Mouse (Mus musculus): ENCODE measurements around the gene Kxd1. TPM values are rescaled to one million over a fixed set of nuclear protein-coding genes. Genes with fewer than 3 reads are reported as not detected.

Gene Kxd1
- polyA plus RNA-seq (2014; fragmentation: Nextera tagmentation; extraction: Ambion mirVana): 50.7 and 52.6 TPM in 2 replicates

DNA sequence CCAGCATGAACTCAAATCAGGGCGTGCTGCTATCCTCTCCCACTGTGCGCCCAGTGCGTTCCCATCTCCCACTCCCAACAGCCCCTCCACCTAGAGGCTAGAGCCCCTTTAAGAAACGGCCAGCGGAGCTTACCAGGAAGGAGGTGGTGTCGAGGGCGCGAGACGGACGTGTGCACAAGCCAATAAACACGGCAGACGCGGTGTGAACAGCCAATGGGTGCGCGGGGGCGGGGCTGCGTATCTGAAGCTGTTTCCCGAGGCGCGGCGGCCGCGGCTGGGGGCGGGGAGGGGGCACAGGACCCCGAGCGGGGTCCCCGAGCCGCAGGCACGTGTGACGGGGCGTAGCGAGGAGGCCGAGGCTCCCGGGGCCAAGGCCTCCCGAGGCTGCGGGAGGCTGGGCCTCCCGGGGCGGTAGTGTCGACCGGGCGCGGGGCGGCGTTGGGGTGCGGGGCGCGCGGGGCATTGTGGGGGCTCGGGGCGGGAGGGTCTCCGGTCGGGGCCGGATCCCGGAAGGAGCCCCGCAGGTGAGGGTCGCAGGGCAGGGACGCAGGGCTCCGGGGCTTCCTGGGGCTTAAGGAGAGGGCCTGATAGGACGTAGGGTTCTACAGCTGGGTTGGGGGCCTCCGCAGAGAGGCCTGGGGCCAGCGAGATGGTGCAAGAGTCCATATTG, at the start of gene Kxd1, which contains the start of gene Fkbp8:
TSS of gene Kxd1 (minus strand) at position 445 of the 670 bp plus-strand sequence.
TSS of gene Fkbp8 (plus strand) at position 213 of the 670 bp plus-strand sequence.
- peak within 1 kb of the TSS; percentile 92 for H3K27ac ChIP-seq (replicated peaks; ENCODE audit: low read depth, low read length)

DNA sequence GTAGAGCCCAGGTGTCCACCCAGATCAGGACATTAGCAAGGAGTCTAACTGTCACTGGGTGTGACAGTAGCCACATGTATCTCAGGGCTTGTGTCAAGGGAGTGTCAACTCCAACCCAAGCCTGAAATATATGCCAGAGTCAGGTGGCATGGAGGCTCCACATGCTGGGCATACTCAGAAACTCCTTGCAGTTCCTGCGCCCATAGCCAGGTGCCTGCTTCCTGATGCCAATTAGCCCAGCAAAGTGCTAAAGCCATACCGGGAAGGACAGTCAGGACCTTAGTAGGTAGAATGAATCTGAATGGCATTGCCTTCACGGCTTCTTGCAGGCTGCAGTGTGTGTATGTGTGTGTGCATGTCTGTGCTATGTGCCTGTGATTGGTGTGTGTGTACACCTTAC, 49.5 kb upstream of the Kxd1 start:
- Histone ChIP-seq H3K4me3 (replicated peaks; ENCODE audit: low read depth, low read length) (no peak overlapping the region), H3K27ac (replicated peaks; ENCODE audit: low read depth, low read length) (no peak overlapping the region), H3K27me3 (ENCODE audit: control insufficient read depth, insufficient read depth, low read length) (no peaks in the 10 kb centered on the region), H3K9ac (replicated peaks; ENCODE audit: low read length) (no peak overlapping the region), H3K36me3 (ENCODE audit: control insufficient read depth, insufficient read depth, low read length) (peaks cover 48% of the 10 kb centered on the region), H3K4me2 (ENCODE audit: low read length) (no peak overlapping the region), H3K9me3 (ENCODE audit: control insufficient read depth, low read length) (no peaks in the 10 kb centered on the region), H3K4me1 (ENCODE audit: control insufficient read depth, insufficient read depth, low read length) (no peaks in the 10 kb centered on the region)
- ATAC-seq (ENCODE audit: low FRiP score, low TSS enrichment): no peak
- 96% methylated on average over 3 of the region's 3 CpGs for WGBS
- no peak for DNase-seq

More for the DNA sequence above, at the start of gene Kxd1, which contains the start of gene Fkbp8:
- H3K4me2 ChIP-seq (ENCODE audit: low read length): peak within 1 kb of the TSS; percentile 84
- WGBS: under 1% methylated on average over 61 of the region's 61 CpGs
- H3K4me1 ChIP-seq (ENCODE audit: control insufficient read depth, insufficient read depth, low read length): peaks cover 21% of the 10 kb centered on the region
- ATAC-seq (ENCODE audit: low FRiP score, low TSS enrichment): peak; percentile 94
- H3K4me3 ChIP-seq (replicated peaks; ENCODE audit: low read depth, low read length): peak within 1 kb of the TSS; percentile 85
- peak; percentile 98 for DNase-seq
- no peaks in the 10 kb centered on the region for H3K27me3 ChIP-seq (ENCODE audit: control insufficient read depth, insufficient read depth, low read length)
- H3K9me3 ChIP-seq (ENCODE audit: control insufficient read depth, low read length): no peaks in the 10 kb centered on the region
- peaks cover 27% of the 10 kb centered on the region for H3K36me3 ChIP-seq (ENCODE audit: control insufficient read depth, insufficient read depth, low read length)
- peak within 1 kb of the TSS; percentile 92 for H3K9ac ChIP-seq (replicated peaks; ENCODE audit: low read length)

DNA sequence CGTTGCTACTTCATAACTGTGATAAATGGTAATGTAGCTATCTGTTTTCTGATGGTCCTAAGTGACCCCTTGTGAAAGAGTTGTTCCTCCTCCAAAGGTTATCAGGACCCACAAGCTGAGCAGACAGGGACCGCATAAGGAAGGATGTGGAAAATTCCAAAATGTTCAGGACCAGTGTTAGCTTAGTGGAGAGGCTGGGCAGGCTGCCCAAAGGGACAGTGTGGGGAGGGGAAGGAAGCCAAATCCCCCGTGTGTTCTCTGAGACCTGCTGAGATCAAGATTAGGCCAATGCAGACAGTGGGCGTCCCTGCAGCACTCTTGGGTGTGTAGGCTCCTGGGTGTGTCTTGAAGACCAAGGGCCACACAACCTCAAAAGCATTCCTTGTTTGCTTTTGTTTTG, 47.2 kb upstream of the Kxd1 start:
- Histone ChIP-seq H3K4me2 (ENCODE audit: low read length) (no peak overlapping the region), H3K4me1 (ENCODE audit: control insufficient read depth, insufficient read depth, low read length) (no peaks in the 10 kb centered on the region)
- no peak for ATAC-seq (ENCODE audit: low FRiP score, low TSS enrichment)

DNA sequence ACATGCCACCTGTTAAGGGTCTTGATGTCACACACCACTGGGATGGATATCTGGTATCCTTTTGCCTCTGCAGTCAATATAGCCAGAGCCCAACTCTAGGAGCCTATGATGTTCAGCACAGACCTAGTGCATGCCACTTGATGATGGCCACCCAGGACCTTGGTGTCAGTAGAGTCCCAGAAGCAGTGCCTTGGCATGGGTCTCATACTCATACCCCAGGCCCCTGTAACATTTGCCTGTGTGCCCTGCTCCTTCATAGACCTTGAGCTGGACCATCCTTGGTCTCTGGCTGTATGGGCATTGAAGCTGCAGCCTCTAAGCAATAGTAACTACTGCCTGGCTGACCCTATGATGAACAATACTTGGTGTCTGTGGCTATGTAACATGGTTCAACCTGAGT, 46.5 kb upstream of the Kxd1 start:
- DNase-seq (no peak), ATAC-seq (ENCODE audit: low FRiP score, low TSS enrichment) (no peak)
- Histone ChIP-seq H3K27me3 (ENCODE audit: control insufficient read depth, insufficient read depth, low read length) (no peaks in the 10 kb centered on the region), H3K4me3 (replicated peaks; ENCODE audit: low read depth, low read length) (no peak overlapping the region), H3K27ac (replicated peaks; ENCODE audit: low read depth, low read length) (no peak overlapping the region), H3K4me1 (ENCODE audit: control insufficient read depth, insufficient read depth, low read length) (no peaks in the 10 kb centered on the region), H3K9me3 (ENCODE audit: control insufficient read depth, low read length) (no peaks in the 10 kb centered on the region), H3K9ac (replicated peaks; ENCODE audit: low read length) (no peak overlapping the region), H3K36me3 (ENCODE audit: control insufficient read depth, insufficient read depth, low read length) (peaks cover 26% of the 10 kb centered on the region), H3K4me2 (ENCODE audit: low read length) (no peak overlapping the region)

More for the DNA sequence above, 47.2 kb upstream of the Kxd1 start:
- DNase-seq: no peak
- peaks cover 25% of the 10 kb centered on the region for H3K36me3 ChIP-seq (ENCODE audit: control insufficient read depth, insufficient read depth, low read length)
- H3K27ac ChIP-seq (replicated peaks; ENCODE audit: low read depth, low read length): no peak overlapping the region
- 82% methylated on average over 4 of the region's 4 CpGs for WGBS
- H3K9me3 ChIP-seq (ENCODE audit: control insufficient read depth, low read length): no peaks in the 10 kb centered on the region
- H3K27me3 ChIP-seq (ENCODE audit: control insufficient read depth, insufficient read depth, low read length): no peaks in the 10 kb centered on the region
- no peak overlapping the region for H3K4me3 ChIP-seq (replicated peaks; ENCODE audit: low read depth, low read length)
- no peak overlapping the region for H3K9ac ChIP-seq (replicated peaks; ENCODE audit: low read length)

DNA sequence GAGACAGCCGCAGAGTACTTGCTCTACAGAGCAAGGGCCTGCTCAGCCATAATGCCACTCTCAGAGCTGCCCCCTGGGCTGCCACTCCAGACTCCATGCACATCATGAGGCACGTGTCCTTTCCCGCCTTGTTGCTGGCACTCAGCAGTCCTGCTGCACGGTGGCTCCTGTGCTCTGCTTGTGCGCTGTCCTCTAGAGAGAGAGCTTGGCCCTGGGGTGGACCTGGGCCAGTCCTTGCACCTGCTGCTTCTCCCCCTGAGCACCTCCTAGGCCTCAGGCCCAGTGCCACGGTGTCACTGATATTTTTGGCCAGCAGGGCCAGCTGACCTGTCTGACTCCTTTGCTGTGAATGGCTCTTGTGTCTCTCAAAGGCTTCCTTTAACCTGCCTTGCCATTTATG, 43.2 kb upstream of the Kxd1 start:
- no peaks in the 10 kb centered on the region for H3K9me3 ChIP-seq (ENCODE audit: control insufficient read depth, low read length)
- 0 out of 2 replicates have a peak, but pooled peaks cover 11% of the 10 kb centered on the region for H3K36me3 ChIP-seq (ENCODE audit: control insufficient read depth, insufficient read depth, low read length)
- no peaks in the 10 kb centered on the region for H3K4me1 ChIP-seq (ENCODE audit: control insufficient read depth, insufficient read depth, low read length)
- no peaks in the 10 kb centered on the region for H3K27me3 ChIP-seq (ENCODE audit: control insufficient read depth, insufficient read depth, low read length)
- H3K4me3 ChIP-seq (replicated peaks; ENCODE audit: low read depth, low read length): no peak overlapping the region
- no peak for DNase-seq
- no peak for ATAC-seq (ENCODE audit: low FRiP score, low TSS enrichment)
- no peak overlapping the region for H3K4me2 ChIP-seq (ENCODE audit: low read length)
- no peak overlapping the region for H3K9ac ChIP-seq (replicated peaks; ENCODE audit: low read length)
- WGBS: 82% methylated on average over 6 of the region's 6 CpGs
- H3K27ac ChIP-seq (replicated peaks; ENCODE audit: low read depth, low read length): no peak overlapping the region

DNA sequence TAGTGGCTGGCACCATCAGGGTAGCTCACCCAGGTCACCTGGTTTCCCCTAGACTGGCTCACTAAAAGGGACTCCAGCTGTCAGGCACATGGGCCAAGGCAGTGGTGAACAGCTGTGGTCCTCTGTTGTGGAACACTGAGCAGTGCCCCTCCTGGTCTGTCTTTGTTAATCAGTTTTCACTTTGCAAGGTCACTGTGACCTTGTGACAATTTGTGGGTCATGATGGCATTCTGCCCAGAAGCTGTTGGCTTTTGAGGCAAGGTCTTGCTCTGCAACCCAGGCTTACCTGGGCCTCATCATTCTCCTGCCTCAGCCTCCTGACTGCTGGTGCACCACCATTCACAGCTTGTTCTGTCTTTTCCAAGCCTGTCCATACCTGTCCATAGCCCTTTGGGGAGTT, 42.6 kb upstream of the Kxd1 start:
- DNase-seq (no peak), ATAC-seq (ENCODE audit: low FRiP score, low TSS enrichment) (no peak)
- no peak overlapping the region for H3K27ac ChIP-seq (replicated peaks; ENCODE audit: low read depth, low read length)
- H3K4me2 ChIP-seq (ENCODE audit: low read length): no peak overlapping the region
- H3K9ac ChIP-seq (replicated peaks; ENCODE audit: low read length): no peak overlapping the region
- H3K9me3 ChIP-seq (ENCODE audit: control insufficient read depth, low read length): no peaks in the 10 kb centered on the region
- no peaks in the 10 kb centered on the region for H3K27me3 ChIP-seq (ENCODE audit: control insufficient read depth, insufficient read depth, low read length)
- no peak overlapping the region for H3K4me3 ChIP-seq (replicated peaks; ENCODE audit: low read depth, low read length)
- H3K4me1 ChIP-seq (ENCODE audit: control insufficient read depth, insufficient read depth, low read length): no peaks in the 10 kb centered on the region
- H3K36me3 ChIP-seq (ENCODE audit: control insufficient read depth, insufficient read depth, low read length): 0 out of 2 replicates have a peak, but pooled peaks cover 11% of the 10 kb centered on the region

DNA sequence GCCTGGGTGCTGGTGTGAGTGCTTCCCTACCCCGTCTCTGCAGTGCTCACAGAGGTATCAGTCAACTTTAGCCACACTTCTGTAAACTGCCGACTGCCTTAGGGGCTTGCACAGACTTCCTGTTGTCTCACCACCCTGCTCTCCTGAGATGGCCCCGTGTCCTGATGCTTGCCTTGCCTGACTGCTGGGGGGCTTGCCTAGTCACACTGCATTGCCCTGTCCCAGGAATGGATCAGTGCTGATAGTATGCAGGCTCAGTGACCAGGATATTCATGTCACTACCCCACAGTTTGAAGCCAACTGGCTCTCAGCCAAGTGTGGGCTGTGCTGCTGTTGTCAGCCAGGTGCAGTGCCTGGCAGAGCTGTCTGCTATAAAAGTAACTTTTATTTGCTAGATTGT, 37.8 kb upstream of the Kxd1 start:
- Histone ChIP-seq H3K9me3 (ENCODE audit: control insufficient read depth, low read length) (no peaks in the 10 kb centered on the region), H3K4me3 (replicated peaks; ENCODE audit: low read depth, low read length) (no peak overlapping the region), H3K4me1 (ENCODE audit: control insufficient read depth, insufficient read depth, low read length) (no peaks in the 10 kb centered on the region), H3K27ac (replicated peaks; ENCODE audit: low read depth, low read length) (no peak overlapping the region), H3K36me3 (ENCODE audit: control insufficient read depth, insufficient read depth, low read length) (0 out of 2 replicates have a peak, but pooled peaks cover 2% of the 10 kb centered on the region), H3K4me2 (ENCODE audit: low read length) (no peak overlapping the region), H3K27me3 (ENCODE audit: control insufficient read depth, insufficient read depth, low read length) (no peaks in the 10 kb centered on the region), H3K9ac (replicated peaks; ENCODE audit: low read length) (no peak overlapping the region)
- 78% methylated on average over 3 of the region's 3 CpGs for WGBS
- DNase-seq (peak; percentile 22), ATAC-seq (ENCODE audit: low FRiP score, low TSS enrichment) (no peak)

DNA sequence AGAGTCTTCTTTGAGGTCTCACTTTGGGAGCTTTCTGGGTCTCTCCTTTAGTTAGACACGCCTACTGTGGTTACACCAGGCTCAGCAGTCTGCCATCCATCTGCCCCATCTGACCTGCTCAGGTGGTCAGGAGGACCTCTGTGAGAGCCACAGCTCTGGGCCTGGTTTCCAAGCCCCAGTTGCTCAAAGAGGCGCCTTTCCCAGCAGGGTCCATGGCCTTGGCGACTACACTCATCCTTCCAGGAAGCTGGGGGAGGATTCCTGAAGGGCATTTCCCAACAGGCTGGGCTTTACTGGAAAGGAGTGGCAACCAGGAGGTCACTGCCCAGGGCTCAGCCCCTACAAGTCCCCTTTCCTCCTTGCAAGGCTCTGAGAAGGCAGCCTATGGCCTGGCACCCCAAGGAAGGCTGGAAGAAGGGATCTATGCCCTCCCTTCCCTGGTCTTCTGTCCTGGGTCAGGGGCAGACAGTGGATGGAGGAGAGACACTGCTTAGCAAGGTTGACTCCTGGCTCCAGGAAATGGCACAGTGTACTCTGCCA, 37.0 kb upstream of the Kxd1 start:
- Histone ChIP-seq H3K36me3 (ENCODE audit: control insufficient read depth, insufficient read depth, low read length) (0 out of 2 replicates have a peak, but pooled peaks cover 2% of the 10 kb centered on the region), H3K4me2 (ENCODE audit: low read length) (no peak overlapping the region), H3K27me3 (ENCODE audit: control insufficient read depth, insufficient read depth, low read length) (no peaks in the 10 kb centered on the region), H3K9ac (replicated peaks; ENCODE audit: low read length) (no peak overlapping the region), H3K4me1 (ENCODE audit: control insufficient read depth, insufficient read depth, low read length) (no peaks in the 10 kb centered on the region), H3K27ac (replicated peaks; ENCODE audit: low read depth, low read length) (no peak overlapping the region), H3K9me3 (ENCODE audit: control insufficient read depth, low read length) (no peaks in the 10 kb centered on the region), H3K4me3 (replicated peaks; ENCODE audit: low read depth, low read length) (no peak overlapping the region)
- DNase-seq: no peak
- WGBS: 80% methylated on average over 3 of the region's 3 CpGs
- no peak for ATAC-seq (ENCODE audit: low FRiP score, low TSS enrichment)

All from midbrain, embryonic 14.5 days (tissue).